Mouse (Mus musculus): ENCODE data around the gene Exo5.

GRCm38 (mm10) chr4:120951428-120951973 lies 26.7 kb upstream of the Exo5 start, which contains the start of gene Zfp69:
- TF ChIP-seq CTCF (IDR thresholded peaks at IDR 0.05; ENCODE audit: borderline replicate concordance, insufficient read depth, low read length) (no peak), POLR2A (IDR thresholded peaks at IDR 0.05; ENCODE audit: low read depth, low read length) (peak; percentile 79)
